20 mouse cellular contexts compared by ENCODE assay signal in genomic region chr13:37864697-37865096, GRCm38 (mm10).
"Had no signal": no experiment of that assay in that cellular context is flagged by ENCODE, and none has a peak within 500 bp of the region (broad histone marks: within the 10 kb centered on the region; RNA-seq: fewer than 3 reads in every experiment).

No protein-coding gene starts in this region.

- H3K4me3 ChIP-seq: kidney, embryonic 15.5 days; limb, embryonic 12.5 days; limb, embryonic 15.5 days; lung, embryonic 15.5 days had no signal

- H3K27ac ChIP-seq: limb, embryonic 12.5 days; limb, embryonic 15.5 days; lung, embryonic 15.5 days; stomach, postnatal 0 days had no signal

- H3K4me2 ChIP-seq: kidney, embryonic 15.5 days; limb, embryonic 12.5 days; limb, embryonic 15.5 days; lung, embryonic 15.5 days; midbrain, embryonic 11.5 days had no signal

- ATAC-seq: inflammation-experienced regulatory T-cells, adult 6 months had no signal

- H3K36me3 ChIP-seq: limb, embryonic 12.5 days; limb, embryonic 15.5 days; lung, embryonic 15.5 days had no signal

- H3K9ac ChIP-seq: kidney, embryonic 15.5 days; limb, embryonic 12.5 days; limb, embryonic 15.5 days; lung, embryonic 15.5 days had no signal

- H3K9me3 ChIP-seq: kidney, embryonic 15.5 days; limb, embryonic 12.5 days; limb, embryonic 15.5 days; lung, embryonic 15.5 days; megakaryocyte, embryonic 14.5 days had no signal

- DNase-seq: kidney, adult 11 months; kidney, adult 8-10 months; kidney, postnatal 10 days; kidney, postnatal 36 days; left cerebral cortex, postnatal 4 days; lung, adult 18-20 months; lung, postnatal 10 days; lung, postnatal 36 days; midbrain, embryonic 14.5 days; thymus, adult 2 months; thymus, postnatal 14 days; thymus, postnatal 4 days had no signal

- H3K27me3 ChIP-seq: kidney, embryonic 15.5 days; limb, embryonic 12.5 days; limb, embryonic 15.5 days; lung, embryonic 15.5 days; megakaryocyte, embryonic 14.5 days had no signal
